Mouse (Mus musculus) macrophage (primary cell): ENCODE results near the gene Gm45140. TPM values are rescaled to one million over a fixed set of nuclear protein-coding genes. Genes with fewer than 3 reads are reported as not detected.

Experiments used
- H3K27ac ChIP-seq: fragments of 350-480 bp; formaldehyde crosslinking; 2 replicates; pipeline ENCODE4 v1.9.0; 2021
- H3K36me3 ChIP-seq: fragments of 350-480 bp; formaldehyde crosslinking; 2 replicates; pipeline ENCODE4 v1.9.0; 2021; ENCODE audit errors: inconsistent target
- H3K4me3 ChIP-seq: fragments of 350-480 bp; formaldehyde crosslinking; 2 replicates; pipeline ENCODE4 v1.9.0; 2021; ENCODE audit errors: inconsistent target
- H3K79me2 ChIP-seq: fragments of 350-480 bp; formaldehyde crosslinking; 2 replicates; pipeline ENCODE4 v1.9.0; 2021; ENCODE audit errors: inconsistent target
- WGBS: methylation state at CpG from one replicate; pipeline ENCODE4 v1.1.7; 2026; ENCODE audit warnings: inconsistent platforms; ENCODE audit not compliant: missing documents; 5-methylcytosine and 5-hydroxymethylcytosine counted together
- polyA plus RNA-seq: library from polyadenylated mRNA; stranded (reverse); fragments of 250-400 nt; gene quantifications from 3 replicates; pipeline ENCODE4 v1.2.4, GENCODE M21; 2018; ENCODE audit warnings: inconsistent platforms
- total RNA-seq, 78 experiments: library from RNA; depleted of rRNA; stranded (reverse); fragments of 250-400 nt; gene quantifications; 1 replicate in 9 of 78; 2 replicates in 24 of 78; 3 replicates in 43 of 78; 4 replicates in 2 of 78; pipeline ENCODE4 v1.2.4; 2018; ENCODE audit warnings: inconsistent platforms in 56 of 78

Gm45140 gene
- total RNA-seq (2018; cell fraction: chromatin; rRNA removed): 10 to 100 TPM in 21 of 26 experiments, 1 to 10 TPM in 5; 7.4 to 30.6 (median 13.5) TPM
- total RNA-seq (2018; cell fraction: cytosol; rRNA removed): 1 to 10 TPM; 1.1 to 7.4 (median 3.9) TPM
- total RNA-seq (2018; cell fraction: nucleus; rRNA removed): 10 to 100 TPM in 3 of 26 experiments, 1 to 10 TPM in 23; 3.2 to 11.4 (median 5.9) TPM
- 2.6 to 20.2 TPM (median 3.1 TPM) in 3 replicates for polyA plus RNA-seq

- Histone ChIP-seq H3K27ac (no peak within 1 kb of the TSS), H3K79me2 (peaks cover 23% of the 10 kb centered on the region), H3K36me3 (peaks cover 18% of the 10 kb centered on the region; the same call in 1 of the 2 replicates), H3K4me3 (no peak within 1 kb of the TSS)
- WGBS: 90% methylated on average over 6 of the region's 7 CpGs
Observed at GRCm38 (mm10) chr6:87835695-87836094, at the start of gene Gm45140. Gm45140 (minus strand) TSS chr6:87835795.

- H3K79me2 ChIP-seq: peaks cover under 1% of the 10 kb centered on the region; the same call in 1 of the 2 replicates
- H3K36me3 ChIP-seq: no peaks in the 10 kb centered on the region
- no peak overlapping the region for H3K4me3 ChIP-seq
- no peak overlapping the region for H3K27ac ChIP-seq
- WGBS: 47% methylated on average over 4 of the region's 4 CpGs
Observed at GRCm38 (mm10) chr6:87882816-87883215, 47.2 kb upstream of the Gm45140 start.

- no peaks in the 10 kb centered on the region for H3K79me2 ChIP-seq
- H3K4me3 ChIP-seq: no peak overlapping the region
- WGBS: 93% methylated on average over 3 of the region's 3 CpGs
- H3K36me3 ChIP-seq: no peaks in the 10 kb centered on the region
- no peak overlapping the region for H3K27ac ChIP-seq
Observed at GRCm38 (mm10) chr6:87882221-87882620, 46.6 kb upstream of the Gm45140 start.

GRCm38 (mm10) chr6:87879628-87880027 lies 44.0 kb upstream of the Gm45140 start:
- WGBS: 64% methylated on average over 3 of the region's 3 CpGs

GRCm38 (mm10) chr6:87879010-87879409 lies 43.4 kb upstream of the Gm45140 start:
- Histone ChIP-seq H3K79me2 (no peaks in the 10 kb centered on the region), H3K36me3 (no peaks in the 10 kb centered on the region), H3K27ac (no peak overlapping the region), H3K4me3 (no peak overlapping the region)
- 68% methylated on average over 4 of the region's 4 CpGs for whole genome bisulfite sequencing

More at GRCm38 (mm10) chr6:87879628-87880027, 44.0 kb upstream of the Gm45140 start:
- no peak overlapping the region for H3K4me3 ChIP-seq
- H3K36me3 ChIP-seq: no peaks in the 10 kb centered on the region
- H3K79me2 ChIP-seq: no peaks in the 10 kb centered on the region
- H3K27ac ChIP-seq: no peak overlapping the region

- no peak overlapping the region for H3K27ac ChIP-seq
- 80% methylated on average over 13 of the region's 13 CpGs for WGBS
Observed at GRCm38 (mm10) chr6:87876068-87876643, 40.6 kb upstream of the Gm45140 start.

GRCm38 (mm10) chr6:87875562-87875961 lies 40.0 kb upstream of the Gm45140 start:
- H3K27ac ChIP-seq: no peak overlapping the region
- no peak overlapping the region for H3K4me3 ChIP-seq
- H3K36me3 ChIP-seq: no peaks in the 10 kb centered on the region
- 85% methylated on average over 7 of the region's 7 CpGs for WGBS
- no peaks in the 10 kb centered on the region for H3K79me2 ChIP-seq

More at GRCm38 (mm10) chr6:87876068-87876643, 40.6 kb upstream of the Gm45140 start:
- Histone ChIP-seq H3K79me2 (no peaks in the 10 kb centered on the region), H3K36me3 (no peaks in the 10 kb centered on the region), H3K4me3 (no peak overlapping the region)

GRCm38 (mm10) chr6:87875083-87875482 lies 39.5 kb upstream of the Gm45140 start:
- WGBS: 92% methylated on average over 1 of the region's 1 CpGs
- H3K79me2 ChIP-seq: no peaks in the 10 kb centered on the region
- no peak overlapping the region for H3K4me3 ChIP-seq
- no peak overlapping the region for H3K27ac ChIP-seq
- no peaks in the 10 kb centered on the region for H3K36me3 ChIP-seq

- Histone ChIP-seq H3K79me2 (no peaks in the 10 kb centered on the region), H3K27ac (no peak overlapping the region), H3K36me3 (no peaks in the 10 kb centered on the region), H3K4me3 (no peak overlapping the region)
- WGBS: 82% methylated on average over 2 of the region's 2 CpGs
Observed at GRCm38 (mm10) chr6:87873963-87874362, 38.4 kb upstream of the Gm45140 start.

GRCm38 (mm10) chr6:87873104-87873503 lies 37.5 kb upstream of the Gm45140 start:
- Histone ChIP-seq H3K27ac (no peak overlapping the region), H3K4me3 (no peak overlapping the region), H3K36me3 (no peaks in the 10 kb centered on the region), H3K79me2 (no peaks in the 10 kb centered on the region)
- whole genome bisulfite sequencing: 25% methylated on average over 1 of the region's 1 CpGs

GRCm38 (mm10) chr6:87871240-87871639 lies 35.6 kb upstream of the Gm45140 start:
- Histone ChIP-seq H3K79me2 (no peaks in the 10 kb centered on the region), H3K27ac (no peak overlapping the region), H3K36me3 (no peaks in the 10 kb centered on the region), H3K4me3 (no peak overlapping the region)
- 94% methylated on average over 7 of the region's 7 CpGs for WGBS

GRCm38 (mm10) chr6:87870440-87870839 lies 34.8 kb upstream of the Gm45140 start:
- no peaks in the 10 kb centered on the region for H3K79me2 ChIP-seq
- H3K27ac ChIP-seq: no peak overlapping the region
- no peak overlapping the region for H3K4me3 ChIP-seq
- 92% methylated on average over 1 of the region's 1 CpGs for WGBS
- H3K36me3 ChIP-seq: no peaks in the 10 kb centered on the region

GRCm38 (mm10) chr6:87868871-87869506 lies 33.4 kb upstream of the Gm45140 start:
- peak overlapping the region; percentile 4; the same call in 1 of the 2 replicates for H3K27ac ChIP-seq
- 32% methylated on average over 9 of the region's 9 CpGs for WGBS

GRCm38 (mm10) chr6:87867256-87867655 lies 31.7 kb upstream of the Gm45140 start:
- H3K79me2 ChIP-seq: no peaks in the 10 kb centered on the region
- no peak overlapping the region for H3K27ac ChIP-seq
- 46% methylated on average over 2 of the region's 2 CpGs for WGBS
- H3K36me3 ChIP-seq: no peaks in the 10 kb centered on the region
- no peak overlapping the region for H3K4me3 ChIP-seq

More at GRCm38 (mm10) chr6:87868871-87869506, 33.4 kb upstream of the Gm45140 start:
- Histone ChIP-seq H3K36me3 (no peaks in the 10 kb centered on the region), H3K4me3 (no peak overlapping the region), H3K79me2 (no peaks in the 10 kb centered on the region)

GRCm38 (mm10) chr6:87866211-87866610 lies 30.6 kb upstream of the Gm45140 start:
- Histone ChIP-seq H3K27ac (no peak overlapping the region), H3K4me3 (no peak overlapping the region), H3K79me2 (no peaks in the 10 kb centered on the region), H3K36me3 (no peaks in the 10 kb centered on the region)
- WGBS: 71% methylated on average over 6 of the region's 6 CpGs
